Mouse (Mus musculus): ENCODE measurements around the gene Kit. TPM values are rescaled to one million over a fixed set of nuclear protein-coding genes. Genes with fewer than 3 reads are reported as not detected.

Gene Kit
- polyA plus RNA-seq, 1 experiment: 1.5 TPM

- no peak for TF ChIP-seq GATA1 (IDR thresholded peaks at IDR 0.05; ENCODE audit: borderline replicate concordance, low read length)
- TF ChIP-seq FLI1 (IDR thresholded peaks at IDR 0.05; ENCODE audit: low read length): no peak
- peaks cover 13% of the 10 kb centered on the region for H3K4me1 ChIP-seq
- peaks cover 9% of the 10 kb centered on the region for H3K36me3 ChIP-seq (replicated peaks; ENCODE audit: low read length)
- no peaks in the 10 kb centered on the region for H3K9me3 ChIP-seq
- peaks cover 4% of the 10 kb centered on the region for H3K27me3 ChIP-seq (replicated peaks)
- no peak overlapping the region for H3K4me3 ChIP-seq (replicated peaks)
Measured at GRCm38 (mm10) chr5:75625059-75625458, 50.3 kb downstream of the Kit start.

GRCm38 (mm10) chr5:75626284-75626683, 51.6 kb downstream of the Kit start:
- H3K9me3 ChIP-seq: no peaks in the 10 kb centered on the region
- peaks cover 7% of the 10 kb centered on the region for H3K36me3 ChIP-seq (replicated peaks; ENCODE audit: low read length)
- peaks cover 13% of the 10 kb centered on the region for H3K4me1 ChIP-seq
- no peak overlapping the region for H3K4me3 ChIP-seq (replicated peaks)
- TF ChIP-seq GATA1 (IDR thresholded peaks at IDR 0.05; ENCODE audit: borderline replicate concordance, low read length) (no peak), FLI1 (IDR thresholded peaks at IDR 0.05; ENCODE audit: low read length) (no peak)
- peaks cover 4% of the 10 kb centered on the region for H3K27me3 ChIP-seq (replicated peaks)

- Histone ChIP-seq H3K27me3 (replicated peaks) (peaks cover 4% of the 10 kb centered on the region), H3K9me3 (no peaks in the 10 kb centered on the region), H3K4me1 (peaks cover 13% of the 10 kb centered on the region), H3K4me3 (replicated peaks) (no peak overlapping the region), H3K36me3 (replicated peaks; ENCODE audit: low read length) (peaks cover 6% of the 10 kb centered on the region)
- TF ChIP-seq FLI1 (IDR thresholded peaks at IDR 0.05; ENCODE audit: low read length) (no peak), GATA1 (IDR thresholded peaks at IDR 0.05; ENCODE audit: borderline replicate concordance, low read length) (no peak)
Measured at GRCm38 (mm10) chr5:75626703-75627102, 52.0 kb downstream of the Kit start.

- TF ChIP-seq GATA1 (IDR thresholded peaks at IDR 0.05; ENCODE audit: borderline replicate concordance, low read length) (no peak), FLI1 (IDR thresholded peaks at IDR 0.05; ENCODE audit: low read length) (no peak)
- Histone ChIP-seq H3K9me3 (no peaks in the 10 kb centered on the region), H3K36me3 (replicated peaks; ENCODE audit: low read length) (no peaks in the 10 kb centered on the region), H3K27me3 (replicated peaks) (peaks cover 2% of the 10 kb centered on the region), H3K4me3 (replicated peaks) (no peak overlapping the region), H3K4me1 (peaks cover 18% of the 10 kb centered on the region)
Measured at GRCm38 (mm10) chr5:75632257-75632656, 57.5 kb downstream of the Kit start.

GRCm38 (mm10) chr5:75632846-75633640, 58.3 kb downstream of the Kit start:
- Histone ChIP-seq H3K4me1 (peaks cover 18% of the 10 kb centered on the region), H3K27me3 (replicated peaks) (peaks cover 2% of the 10 kb centered on the region), H3K4me3 (replicated peaks) (no peak overlapping the region), H3K36me3 (replicated peaks; ENCODE audit: low read length) (no peaks in the 10 kb centered on the region), H3K9me3 (no peaks in the 10 kb centered on the region)
- TF ChIP-seq FLI1 (IDR thresholded peaks at IDR 0.05; ENCODE audit: low read length) (no peak), GATA1 (IDR thresholded peaks at IDR 0.05; ENCODE audit: borderline replicate concordance, low read length) (no peak)

- H3K4me1 ChIP-seq: peaks cover 18% of the 10 kb centered on the region
- no peaks in the 10 kb centered on the region for H3K27me3 ChIP-seq (replicated peaks)
- TF ChIP-seq FLI1 (IDR thresholded peaks at IDR 0.05; ENCODE audit: low read length) (no peak), GATA1 (IDR thresholded peaks at IDR 0.05; ENCODE audit: borderline replicate concordance, low read length) (no peak)
- no peaks in the 10 kb centered on the region for H3K9me3 ChIP-seq
- H3K36me3 ChIP-seq (replicated peaks; ENCODE audit: low read length): peaks cover 2% of the 10 kb centered on the region
- H3K4me3 ChIP-seq (replicated peaks): no peak overlapping the region
Measured at GRCm38 (mm10) chr5:75635385-75635784, 60.7 kb downstream of the Kit start.

- TF ChIP-seq FLI1 (IDR thresholded peaks at IDR 0.05; ENCODE audit: low read length) (no peak), GATA1 (IDR thresholded peaks at IDR 0.05; ENCODE audit: borderline replicate concordance, low read length) (no peak)
- Histone ChIP-seq H3K36me3 (replicated peaks; ENCODE audit: low read length) (peaks cover 17% of the 10 kb centered on the region), H3K9me3 (peaks cover 4% of the 10 kb centered on the region), H3K4me3 (replicated peaks) (no peak overlapping the region), H3K27me3 (replicated peaks) (no peaks in the 10 kb centered on the region), H3K4me1 (peaks cover 8% of the 10 kb centered on the region; the same call in 1 of the 2 replicates)
Measured at GRCm38 (mm10) chr5:75640637-75641036, 65.9 kb downstream of the Kit start.

GRCm38 (mm10) chr5:75647046-75647445, 72.3 kb downstream of the Kit start:
- TF ChIP-seq GATA1 (IDR thresholded peaks at IDR 0.05; ENCODE audit: borderline replicate concordance, low read length) (no peak), FLI1 (IDR thresholded peaks at IDR 0.05; ENCODE audit: low read length) (no peak)

GRCm38 (mm10) chr5:75650566-75650965, 75.8 kb downstream of the Kit start:
- TF ChIP-seq FLI1 (IDR thresholded peaks at IDR 0.05; ENCODE audit: low read length) (no peak), GATA1 (IDR thresholded peaks at IDR 0.05; ENCODE audit: borderline replicate concordance, low read length) (no peak)

More at GRCm38 (mm10) chr5:75647046-75647445, 72.3 kb downstream of the Kit start:
- Histone ChIP-seq H3K9me3 (peaks cover 11% of the 10 kb centered on the region), H3K4me3 (replicated peaks) (no peak overlapping the region), H3K36me3 (replicated peaks; ENCODE audit: low read length) (peaks cover 13% of the 10 kb centered on the region), H3K4me1 (no peaks in the 10 kb centered on the region), H3K27me3 (replicated peaks) (no peaks in the 10 kb centered on the region)

GRCm38 (mm10) chr5:75653431-75653830, 78.7 kb downstream of the Kit start:
- Histone ChIP-seq H3K9me3 (no peaks in the 10 kb centered on the region), H3K27me3 (replicated peaks) (no peaks in the 10 kb centered on the region), H3K36me3 (replicated peaks; ENCODE audit: low read length) (peaks cover 35% of the 10 kb centered on the region), H3K4me1 (no peaks in the 10 kb centered on the region), H3K4me3 (replicated peaks) (no peak overlapping the region)
- TF ChIP-seq GATA1 (IDR thresholded peaks at IDR 0.05; ENCODE audit: borderline replicate concordance, low read length) (no peak), FLI1 (IDR thresholded peaks at IDR 0.05; ENCODE audit: low read length) (no peak)

More at GRCm38 (mm10) chr5:75650566-75650965, 75.8 kb downstream of the Kit start:
- Histone ChIP-seq H3K4me3 (replicated peaks) (no peak overlapping the region), H3K36me3 (replicated peaks; ENCODE audit: low read length) (peaks cover 39% of the 10 kb centered on the region), H3K9me3 (peaks cover 7% of the 10 kb centered on the region), H3K4me1 (no peaks in the 10 kb centered on the region), H3K27me3 (replicated peaks) (no peaks in the 10 kb centered on the region)

Data from megakaryocyte, embryonic 14.5 days (primary cell).